Mouse (Mus musculus): ENCODE data around the gene Scn4b. TPM values are rescaled to one million over a fixed set of nuclear protein-coding genes. Genes with fewer than 3 reads are reported as not detected.

Gene Scn4b
- polyA plus RNA-seq (2014; fragmentation: Illumina TruSeq; extraction: RNeasy Lipid Tissue Mini Kit (QIAGEN cat#74804); ENCODE audit: low read depth, low replicate concordance): 13.2 TPM

GRCm38 (mm10) chr9:45138191-45139032, at the start of gene Scn4b:
Gene Scn4b, plus strand, starts transcription at chr9:45138395.

GRCm38 (mm10) chr9:45117741-45118431, 20.3 kb upstream of the Scn4b start, which contains the start of gene Scn2b:
Gene Scn2b, plus strand, starts transcription at chr9:45117782.

GRCm38 (mm10) chr9:45181770-45182169, 43.6 kb downstream of the Scn4b start, which contains the start of gene BC049352:
Gene BC049352, plus strand, starts transcription at chr9:45182007.

Other genes with a start within 250 kb of the Scn4b start
- gene Atp5l, start 217.7 kb upstream of the Scn4b start, polyA plus RNA-seq (2014; fragmentation: Illumina TruSeq; extraction: RNeasy Lipid Tissue Mini Kit (QIAGEN cat#74804); ENCODE audit: low read depth, low replicate concordance): 2,238 TPM
- gene Ube4a, start 172.8 kb upstream of the Scn4b start, polyA plus RNA-seq (2014; fragmentation: Illumina TruSeq; extraction: RNeasy Lipid Tissue Mini Kit (QIAGEN cat#74804); ENCODE audit: low read depth, low replicate concordance): 25.2 TPM
- gene Cd3g, start 158.0 kb upstream of the Scn4b start, polyA plus RNA-seq (2014; fragmentation: Illumina TruSeq; extraction: RNeasy Lipid Tissue Mini Kit (QIAGEN cat#74804); ENCODE audit: low read depth, low replicate concordance): not detected
- gene Cd3d, start 156.6 kb upstream of the Scn4b start, polyA plus RNA-seq (2014; fragmentation: Illumina TruSeq; extraction: RNeasy Lipid Tissue Mini Kit (QIAGEN cat#74804); ENCODE audit: low read depth, low replicate concordance): 0.29 TPM
- not detected for gene Cd3e, start 128.8 kb upstream of the Scn4b start, polyA plus RNA-seq (2014; fragmentation: Illumina TruSeq; extraction: RNeasy Lipid Tissue Mini Kit (QIAGEN cat#74804); ENCODE audit: low read depth, low replicate concordance)
- gene Mpzl2, start 98.6 kb upstream of the Scn4b start, polyA plus RNA-seq (2014; fragmentation: Illumina TruSeq; extraction: RNeasy Lipid Tissue Mini Kit (QIAGEN cat#74804); ENCODE audit: low read depth, low replicate concordance): 0.63 TPM
- 2.0 TPM for gene Mpzl3, start 83.2 kb upstream of the Scn4b start, polyA plus RNA-seq (2014; fragmentation: Illumina TruSeq; extraction: RNeasy Lipid Tissue Mini Kit (QIAGEN cat#74804); ENCODE audit: low read depth, low replicate concordance)
- gene Jaml, start 59.2 kb upstream of the Scn4b start, polyA plus RNA-seq (2014; fragmentation: Illumina TruSeq; extraction: RNeasy Lipid Tissue Mini Kit (QIAGEN cat#74804); ENCODE audit: low read depth, low replicate concordance): 0.42 TPM
- 0.24 TPM for gene Scn2b, start 20.6 kb upstream of the Scn4b start, polyA plus RNA-seq (2014; fragmentation: Illumina TruSeq; extraction: RNeasy Lipid Tissue Mini Kit (QIAGEN cat#74804); ENCODE audit: low read depth, low replicate concordance)
- gene BC049352, start 43.6 kb downstream of the Scn4b start, polyA plus RNA-seq (2014; fragmentation: Illumina TruSeq; extraction: RNeasy Lipid Tissue Mini Kit (QIAGEN cat#74804); ENCODE audit: low read depth, low replicate concordance): not detected
- gene Tmprss4, start 65.7 kb downstream of the Scn4b start, polyA plus RNA-seq (2014; fragmentation: Illumina TruSeq; extraction: RNeasy Lipid Tissue Mini Kit (QIAGEN cat#74804); ENCODE audit: low read depth, low replicate concordance): not detected
- 2.6 TPM for gene Il10ra, start 130.8 kb downstream of the Scn4b start, polyA plus RNA-seq (2014; fragmentation: Illumina TruSeq; extraction: RNeasy Lipid Tissue Mini Kit (QIAGEN cat#74804); ENCODE audit: low read depth, low replicate concordance)
- 1.9 TPM for gene Tmprss13, start 180.7 kb downstream of the Scn4b start, polyA plus RNA-seq (2014; fragmentation: Illumina TruSeq; extraction: RNeasy Lipid Tissue Mini Kit (QIAGEN cat#74804); ENCODE audit: low read depth, low replicate concordance)
- 31.1 TPM for gene Fxyd6, start 231.8 kb downstream of the Scn4b start, polyA plus RNA-seq (2014; fragmentation: Illumina TruSeq; extraction: RNeasy Lipid Tissue Mini Kit (QIAGEN cat#74804); ENCODE audit: low read depth, low replicate concordance)

All from heart, adult 10 weeks (tissue).